Mouse (Mus musculus) adipocyte (in vitro differentiated cells): Measurements from ENCODE around the gene Fam167b.
"Not testable (repeated sequence)": the region's sequence is repeated elsewhere in the genome, so short reads cannot be mapped to it uniquely, and the experiment has no call there.

Source experiments
- DNase-seq: peaks from one replicate; pipeline ENCODE4 v3.0.0-alpha.2; 2016; ENCODE audit warnings: low spot score

The Fam167b gene

GRCm38 (mm10) chr4:129558321-129558955 lies 19.9 kb downstream of the Fam167b start:
- no peak for DNase-seq

GRCm38 (mm10) chr4:129557256-129557808 lies 21.0 kb downstream of the Fam167b start:
- no peak for DNase-seq

GRCm38 (mm10) chr4:129556532-129557223 lies 21.7 kb downstream of the Fam167b start:
- DNase-seq: peak; percentile 78

GRCm38 (mm10) chr4:129555862-129556531 lies 22.4 kb downstream of the Fam167b start:
- no peak for DNase-seq

GRCm38 (mm10) chr4:129555421-129555861 lies 22.9 kb downstream of the Fam167b start:
- no peak for DNase-seq

- not testable (repeated sequence) for DNase-seq
Observed at GRCm38 (mm10) chr4:129554512-129554911, 23.8 kb downstream of the Fam167b start.

- DNase-seq: no peak
Observed at GRCm38 (mm10) chr4:129550295-129550694, 28.1 kb downstream of the Fam167b start.

- no peak for DNase-seq
Observed at GRCm38 (mm10) chr4:129549306-129549705, 29.0 kb downstream of the Fam167b start.

GRCm38 (mm10) chr4:129547631-129548030 lies 30.7 kb downstream of the Fam167b start:
- DNase-seq: not testable (repeated sequence)

- no peak for DNase-seq
Observed at GRCm38 (mm10) chr4:129544106-129544505, 34.2 kb downstream of the Fam167b start.

- peak; percentile 94 for DNase-seq
Observed at GRCm38 (mm10) chr4:129542592-129543141, 35.7 kb downstream of the Fam167b start, which contains the start of gene Hdac1. Gene Hdac1, minus strand, starts transcription at chr4:129542713.

- peak; percentile 12 for DNase-seq
Observed at GRCm38 (mm10) chr4:129541868-129542591, 36.3 kb downstream of the Fam167b start.

GRCm38 (mm10) chr4:129540012-129540411 lies 38.3 kb downstream of the Fam167b start:
- DNase-seq: no peak

GRCm38 (mm10) chr4:129528901-129529300 lies 49.4 kb downstream of the Fam167b start:
- not testable (repeated sequence) for DNase-seq
